29 mouse cellular contexts compared by ENCODE assay signal in the genomic region with DNA sequence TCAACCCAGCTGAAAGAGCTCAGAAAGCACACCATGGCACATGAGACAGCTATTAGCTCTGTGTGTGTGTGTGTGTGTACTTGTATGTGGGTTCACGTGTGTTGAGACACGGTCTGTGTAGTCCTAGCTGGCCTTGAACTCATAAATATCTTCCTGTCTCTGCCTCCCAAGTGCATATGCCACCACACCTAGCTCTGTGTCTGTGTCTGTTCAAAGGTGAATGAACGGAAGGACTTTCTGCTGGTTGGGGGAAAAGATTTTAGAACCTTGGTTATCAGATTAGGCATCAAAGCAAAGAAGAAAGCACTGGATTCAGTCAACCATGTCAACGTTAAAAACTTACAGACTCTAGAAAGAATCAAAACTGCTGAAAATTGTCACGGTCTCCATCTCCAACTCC.
DNase-seq lines count a peak whose midpoint lies in the region; ATAC-seq and TF ChIP-seq lines count a peak whose summit lies in the region.
"Had no signal": no experiment of that assay in that cellular context is flagged by ENCODE, and none has a peak within 500 bp of the region (broad histone marks: within the 10 kb centered on the region; RNA-seq: fewer than 3 reads in every experiment).

No protein-coding gene starts in this region.

- H3K36me3 ChIP-seq in heart, postnatal 0 days (replicated peaks; ENCODE audit: control insufficient read depth, insufficient read depth, low read length) = no peaks in the 10 kb centered on the region
- no peaks in the 10 kb centered on the region; the same call in 1 of the 2 replicates for H3K36me3 ChIP-seq in heart, adult 2 months (ENCODE audit: control insufficient read depth, insufficient read depth, low read length)
- H3K36me3 ChIP-seq in liver, adult 2 months (ENCODE audit: control insufficient read depth, insufficient read depth, low read length) = peaks cover 5% of the 10 kb centered on the region; the same call in 1 of the 2 replicates
- no peaks in the 10 kb centered on the region for H3K36me3 ChIP-seq in liver, embryonic 11.5 days (ENCODE audit: control insufficient read depth, insufficient read depth, low read length)
- H3K36me3 ChIP-seq in intestine, embryonic 15.5 days = no peaks in the 10 kb centered on the region
- H3K36me3 ChIP-seq in small intestine, adult 2 months (ENCODE audit: control insufficient read depth, insufficient read depth, low read length) = no peaks in the 10 kb centered on the region
- H3K36me3 ChIP-seq: embryonic facial prominence, embryonic 12.5 days; forebrain, embryonic 15.5 days; heart, embryonic 10.5 days; heart, embryonic 15.5 days; hindbrain, embryonic 12.5 days; limb, embryonic 10.5 days; limb, embryonic 15.5 days; midbrain, embryonic 12.5 days; neural tube, embryonic 15.5 days; stomach, embryonic 15.5 days had no signal

- H3K79me2 ChIP-seq in heart, adult 2 months (replicated peaks; ENCODE audit: control insufficient read depth, insufficient read depth, low read length) = no peaks in the 10 kb centered on the region
- H3K79me2 ChIP-seq in liver, adult 2 months (ENCODE audit: control insufficient read depth, insufficient read depth, low read length) = no peaks in the 10 kb centered on the region

- no peak overlapping the region for H3K9ac ChIP-seq in heart, postnatal 0 days (replicated peaks; ENCODE audit: low read depth, low read length)
- no peak overlapping the region for H3K9ac ChIP-seq in heart, adult 2 months (ENCODE audit: low read depth, low read length)
- H3K9ac ChIP-seq in liver, adult 2 months (ENCODE audit: low read depth, low read length) = peak overlapping the region; percentile 35; the same call in 1 of the 2 replicates
- no peak overlapping the region for H3K9ac ChIP-seq in liver, embryonic 11.5 days (ENCODE audit: low read depth, low read length)
- no peak overlapping the region for H3K9ac ChIP-seq in intestine, embryonic 15.5 days
- H3K9ac ChIP-seq: embryonic facial prominence, embryonic 12.5 days; forebrain, embryonic 15.5 days; heart, embryonic 15.5 days; hindbrain, embryonic 12.5 days; limb, embryonic 15.5 days; midbrain, embryonic 12.5 days; neural tube, embryonic 15.5 days; stomach, embryonic 15.5 days had no signal

- TF ChIP-seq CTCF in heart, postnatal 0 days (IDR thresholded peaks at IDR 0.05; ENCODE audit: low read depth) = no peak
- TF ChIP-seq CTCF in heart, adult 2 months (IDR thresholded peaks at IDR 0.05) = no peak
- no peak for TF ChIP-seq CTCF in liver, adult 2 months (IDR thresholded peaks at IDR 0.05; ENCODE audit: low read depth, low read length)
- TF ChIP-seq CTCF in small intestine, adult 2 months (IDR thresholded peaks at IDR 0.05; ENCODE audit: extremely low read depth, insufficient read length, insufficient replicate concordance, low read depth, low read length) = no peak

- no peak overlapping the region for H3K4me3 ChIP-seq in heart, postnatal 0 days (ENCODE audit: low read depth, low read length)
- no peak overlapping the region for H3K4me3 ChIP-seq in heart, adult 2 months
- H3K4me3 ChIP-seq in liver, adult 2 months (ENCODE audit: insufficient read depth, low read depth, low read length) = no peak overlapping the region
- H3K4me3 ChIP-seq in liver, embryonic 11.5 days (ENCODE audit: low read depth, low read length) = no peak overlapping the region
- no peak overlapping the region for H3K4me3 ChIP-seq in intestine, embryonic 15.5 days (replicated peaks)
- H3K4me3 ChIP-seq in small intestine, adult 2 months (ENCODE audit: low read depth, low read length) = no peak overlapping the region
- H3K4me3 ChIP-seq: embryonic facial prominence, embryonic 12.5 days; forebrain, embryonic 15.5 days; heart, embryonic 10.5 days; heart, embryonic 15.5 days; hindbrain, embryonic 12.5 days; limb, embryonic 10.5 days; limb, embryonic 15.5 days; midbrain, embryonic 12.5 days; neural tube, embryonic 15.5 days; stomach, embryonic 15.5 days had no signal

- no peak for DNase-seq in heart, postnatal 0 days (ENCODE audit: low spot score)
- DNase-seq in heart, adult 2 months = no peak
- peak; percentile 69 for DNase-seq in liver, adult 2 months (ENCODE audit: extremely low read depth, low read depth, low spot score)
- no peak for DNase-seq in liver, embryonic 11.5 days (ENCODE audit: low spot score)
- no peak for DNase-seq in embryo, embryonic 11 days
- DNase-seq in B cell, adult 2 months = no peak
- DNase-seq: cerebellum, adult 11 months; cerebellum, adult 9-10 months; cerebellum, postnatal 36 days; gastrocnemius, postnatal 14 days; layer of hippocampus, adult 9-11 months; retina, postnatal 1 day; right cerebral cortex, postnatal 14 days; thymus, postnatal 25 days had no signal

- no peak for ATAC-seq in heart, postnatal 0 days (ENCODE audit: insufficient read depth, low read depth)
- no peak for ATAC-seq in liver, embryonic 11.5 days (replicated peaks; ENCODE audit: low FRiP score)
- no peak for ATAC-seq in intestine, embryonic 15.5 days
- ATAC-seq: forebrain, embryonic 15.5 days; hindbrain, postnatal 0 days; Patski had no signal

- peaks cover 22% of the 10 kb centered on the region for H3K4me1 ChIP-seq in heart, postnatal 0 days (ENCODE audit: control insufficient read depth, insufficient read depth)
- peaks cover 21% of the 10 kb centered on the region for H3K4me1 ChIP-seq in heart, adult 2 months (ENCODE audit: control insufficient read depth, insufficient read depth, low read length)
- H3K4me1 ChIP-seq in liver, adult 2 months (ENCODE audit: control insufficient read depth, insufficient read depth, low read length) = peaks cover 12% of the 10 kb centered on the region
- H3K4me1 ChIP-seq in liver, embryonic 11.5 days (replicated peaks; ENCODE audit: control insufficient read depth, insufficient read depth, low read length) = peaks cover 24% of the 10 kb centered on the region
- H3K4me1 ChIP-seq in intestine, embryonic 15.5 days (replicated peaks) = peaks cover 36% of the 10 kb centered on the region
- H3K4me1 ChIP-seq in small intestine, adult 2 months (ENCODE audit: control insufficient read depth, insufficient read depth, insufficient read length, low read length) = peaks cover 38% of the 10 kb centered on the region
- H3K4me1 ChIP-seq: forebrain, embryonic 15.5 days had no signal

- intact Hi-C loops in heart, adult 2 months (cut with DNase I) = loop anchor here (5.0 kb wide), 1 partner anchor 38 kb away; no protein-coding TSS in a partner anchor

- no peak for TF ChIP-seq POLR2A in heart, adult 2 months (IDR thresholded peaks at IDR 0.05; ENCODE audit: insufficient read depth, low read depth, low read length)
- TF ChIP-seq POLR2A in liver, adult 2 months (IDR thresholded peaks at IDR 0.05; ENCODE audit: extremely low read depth, insufficient read depth, low read length) = no peak
- TF ChIP-seq POLR2A in small intestine, adult 2 months (IDR thresholded peaks at IDR 0.05; ENCODE audit: low read depth, low read length) = no peak

- no peaks in the 10 kb centered on the region for H3K9me3 ChIP-seq in heart, postnatal 0 days (replicated peaks; ENCODE audit: control insufficient read depth, low read length)
- no peaks in the 10 kb centered on the region for H3K9me3 ChIP-seq in liver, embryonic 11.5 days (ENCODE audit: control insufficient read depth, low read length)
- no peaks in the 10 kb centered on the region for H3K9me3 ChIP-seq in intestine, embryonic 15.5 days
- H3K9me3 ChIP-seq: embryonic facial prominence, embryonic 12.5 days; forebrain, embryonic 15.5 days; G1E; heart, embryonic 10.5 days; heart, embryonic 15.5 days; hindbrain, embryonic 12.5 days; limb, embryonic 10.5 days; limb, embryonic 15.5 days; midbrain, embryonic 12.5 days; neural tube, embryonic 15.5 days; stomach, embryonic 15.5 days had no signal

- WGBS in heart, postnatal 0 days = 82% methylated on average over 5 of the region's 5 CpGs
- 76% methylated on average over 5 of the region's 5 CpGs for WGBS in heart, adult 2 months
- WGBS in liver, adult 2 months = 28% methylated on average over 5 of the region's 5 CpGs
- WGBS in liver, embryonic 11.5 days = 84% methylated on average over 5 of the region's 5 CpGs
- WGBS in intestine, embryonic 15.5 days = 82% methylated on average over 5 of the region's 5 CpGs
- 43% methylated on average over 5 of the region's 5 CpGs for WGBS in small intestine, adult 2 months

- no peak overlapping the region for H3K4me2 ChIP-seq in heart, postnatal 0 days (ENCODE audit: low read depth, low read length)
- H3K4me2 ChIP-seq in liver, embryonic 11.5 days = no peak overlapping the region
- no peak overlapping the region for H3K4me2 ChIP-seq in intestine, embryonic 15.5 days (replicated peaks)
- H3K4me2 ChIP-seq: embryonic facial prominence, embryonic 12.5 days; forebrain, embryonic 15.5 days; heart, embryonic 15.5 days; hindbrain, embryonic 12.5 days; limb, embryonic 15.5 days; midbrain, embryonic 12.5 days; neural tube, embryonic 15.5 days; stomach, embryonic 15.5 days had no signal

- no peak for TF ChIP-seq EP300 in heart, postnatal 0 days (IDR thresholded peaks at IDR 0.05; ENCODE audit: low read depth)
- TF ChIP-seq EP300 in heart, adult 2 months (IDR thresholded peaks at IDR 0.05; ENCODE audit: insufficient read depth, low read depth, low read length) = no peak

- no peaks in the 10 kb centered on the region for H3K27me3 ChIP-seq in heart, postnatal 0 days (ENCODE audit: control insufficient read depth, insufficient read depth, low read length)
- no peaks in the 10 kb centered on the region for H3K27me3 ChIP-seq in heart, adult 2 months (ENCODE audit: control insufficient read depth, insufficient read depth, low read length)
- no peaks in the 10 kb centered on the region for H3K27me3 ChIP-seq in liver, adult 2 months (ENCODE audit: control insufficient read depth, insufficient read depth, low read length)
- no peaks in the 10 kb centered on the region for H3K27me3 ChIP-seq in liver, embryonic 11.5 days (replicated peaks; ENCODE audit: control insufficient read depth, insufficient read depth, low read length)
- H3K27me3 ChIP-seq in intestine, embryonic 15.5 days (replicated peaks) = no peaks in the 10 kb centered on the region
- H3K27me3 ChIP-seq in small intestine, adult 2 months (ENCODE audit: control insufficient read depth, insufficient read depth, low read length) = no peaks in the 10 kb centered on the region
- H3K27me3 ChIP-seq: embryonic facial prominence, embryonic 12.5 days; forebrain, embryonic 15.5 days; heart, embryonic 15.5 days; hindbrain, embryonic 12.5 days; limb, embryonic 15.5 days; midbrain, embryonic 12.5 days; neural tube, embryonic 15.5 days; Patski; stomach, embryonic 15.5 days had no signal

- 0 out of 2 replicates have a peak overlapping the region, but pooled peaks have one; percentile 6 for H3K27ac ChIP-seq in heart, postnatal 0 days (ENCODE audit: low read depth)
- H3K27ac ChIP-seq in heart, adult 2 months = no peak overlapping the region; the same call in 1 of the 2 replicates
- H3K27ac ChIP-seq in liver, adult 2 months (replicated peaks; ENCODE audit: insufficient read depth, low read depth, low read length) = peak overlapping the region; percentile 86
- H3K27ac ChIP-seq in liver, embryonic 11.5 days (ENCODE audit: low read depth, low read length) = no peak overlapping the region
- H3K27ac ChIP-seq in intestine, embryonic 15.5 days = peak overlapping the region; percentile 37; the same call in 1 of the 2 replicates
- peak overlapping the region; percentile 96 for H3K27ac ChIP-seq in small intestine, adult 2 months (ENCODE audit: insufficient read depth, low read depth, low read length)
- H3K27ac ChIP-seq: embryonic facial prominence, embryonic 12.5 days; forebrain, embryonic 15.5 days; heart, embryonic 10.5 days; heart, embryonic 15.5 days; hindbrain, embryonic 12.5 days; hindbrain, postnatal 0 days; limb, embryonic 10.5 days; limb, embryonic 15.5 days; midbrain, embryonic 12.5 days; neural tube, embryonic 15.5 days; stomach, embryonic 15.5 days had no signal

Comparison
In these comparisons a context has a peak if more than half of its experiments do, and no peak if none do; other contexts are left out.
1. H3K27ac ChIP-seq: peak in heart, postnatal 0 days (single experiment), liver, adult 2 months (single experiment), intestine, embryonic 15.5 days (single experiment) and small intestine, adult 2 months (single experiment); none in heart, adult 2 months (single experiment) and liver, embryonic 11.5 days (single experiment).